Mouse (Mus musculus) testis, adult 2 months (tissue): ENCODE data around the gene Zfp458.

ENCODE experiments used
- CTCF ChIP-seq: fragments of 200-500 bp; IDR thresholded peaks from 2 replicates; pipeline ENCODE4 v1.5.1; 2012; ENCODE audit warnings: low read depth, mild to moderate bottlenecking, inconsistent platforms, low read length, moderate library complexity; ENCODE audit not compliant: control insufficient read depth, insufficient read depth, insufficient replicate concordance
- POLR2A ChIP-seq: fragments of 200-500 bp; IDR thresholded peaks from 2 replicates; pipeline ENCODE4 v1.6.1; 2012; ENCODE audit warnings: low read depth, mild to moderate bottlenecking, inconsistent platforms, low read length, moderate library complexity; ENCODE audit not compliant: control insufficient read depth

- no peak for TF ChIP-seq CTCF
- TF ChIP-seq POLR2A: no peak
Measured at GRCm38 (mm10) chr13:67268568-67269369, 9.5 kb downstream of the Zfp458 start.
